Mouse (Mus musculus) megakaryocyte progenitor cell, adult 5-6 weeks (primary cell): Measurements from ENCODE around the gene Cdkl4. TPM values are rescaled to one million over a fixed set of nuclear protein-coding genes. Genes with fewer than 3 reads are reported as not detected.
A peak's percentile ranks its signal among the peaks of the same experiment; 100 is the strongest.
"Not testable (repeated sequence)": the region's sequence is repeated elsewhere in the genome, so short reads cannot be mapped to it uniquely, and the experiment has no call there.

Experiments used
- ATAC-seq: replicated peaks from 2 replicates; pipeline ENCODE4 v1.8.0; 2016; ENCODE audit warnings: mild to moderate bottlenecking, moderate TSS enrichment, inconsistent platforms; ENCODE audit not compliant: poor library complexity
- total RNA-seq, 2 experiments: library from RNA; stranded (forward) in 1 of 2; stranded (reverse) in 1 of 2; fragments of 157-497, 149-512 nt in 1 of 2; fragments of 200-1000 nt in 1 of 2; gene quantifications; 2 replicates each; pipeline versions ENCODE4 v1.2.3 to v1.2.4; 2015 to 2017

Cdkl4 gene
- total RNA-seq, 2 experiments from 2014 or later: 0.47 to 0.75 TPM

- not testable (repeated sequence) for ATAC-seq
These were observed 13.6 kb downstream of the Cdkl4 start for GRCm38 (mm10) chr17:80563762-80564610.

DNA sequence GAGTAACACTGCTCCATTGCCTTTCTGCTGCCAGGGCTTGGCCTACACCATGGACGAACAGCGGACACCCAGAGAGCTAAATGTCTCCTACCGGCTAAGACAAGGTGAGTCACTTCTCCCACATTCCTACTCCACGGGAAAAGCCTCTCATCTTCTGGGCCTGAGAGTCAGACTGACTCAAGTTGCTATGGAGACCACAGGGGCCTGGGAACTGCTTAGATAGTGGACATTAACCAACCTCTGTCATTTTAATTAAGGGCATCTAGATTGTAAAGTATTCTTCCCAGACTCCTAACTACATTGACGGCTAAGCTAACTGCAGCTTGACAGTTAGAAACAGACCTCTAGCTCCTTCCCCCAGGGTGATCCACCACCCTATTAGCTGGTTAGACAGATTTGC is 14.8 kb downstream of the Cdkl4 start:
- no peak for ATAC-seq

- ATAC-seq: peak; percentile 81
These were observed 16.8 kb downstream of the Cdkl4 start for GRCm38 (mm10) chr17:80560669-80561401.

DNA sequence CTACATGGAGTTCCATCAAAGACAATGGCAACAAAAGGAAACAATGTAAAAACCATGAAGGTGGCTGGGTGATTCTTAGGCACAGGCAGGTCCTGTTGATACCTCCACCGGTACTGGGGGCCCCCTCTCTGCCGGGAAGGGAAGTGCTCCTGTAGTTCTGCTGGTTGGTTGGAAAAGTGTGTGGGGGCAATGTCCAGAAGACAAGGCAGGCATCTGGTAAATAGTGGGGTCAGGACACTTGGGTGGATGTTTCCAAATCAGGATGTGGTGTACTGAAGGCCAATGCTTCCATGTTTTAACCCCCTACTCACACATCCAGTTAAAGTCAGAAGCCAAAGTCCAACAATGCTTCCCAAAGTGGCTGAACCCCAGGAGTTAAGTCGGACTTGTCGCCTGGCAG is 17.9 kb downstream of the Cdkl4 start:
- ATAC-seq: peak; percentile 37

DNA sequence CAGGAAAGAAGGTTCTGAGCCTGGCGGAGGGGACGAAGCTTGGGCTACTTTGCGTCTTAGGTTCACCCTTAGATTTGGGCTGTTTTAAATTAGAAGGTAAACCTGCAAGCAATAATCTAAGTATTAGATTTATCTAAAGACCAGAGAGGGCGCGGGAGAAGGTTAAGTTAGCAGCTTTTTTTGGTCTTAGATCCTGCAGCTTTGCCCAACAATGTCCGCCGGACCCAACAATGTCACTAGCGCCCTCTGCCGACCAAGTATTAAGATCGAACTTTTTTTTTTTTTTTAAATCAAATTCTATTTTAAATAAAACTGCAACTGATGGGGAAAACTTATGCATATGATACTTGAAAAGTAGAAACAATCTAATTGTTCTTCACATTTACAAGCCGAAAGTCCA is 18.6 kb downstream of the Cdkl4 start:
- ATAC-seq: peak; percentile 43; the same call in 1 of the 2 replicates

- ATAC-seq: no peak
These were observed 19.0 kb downstream of the Cdkl4 start for GRCm38 (mm10) chr17:80558583-80558982.

- ATAC-seq: no peak
These were observed 20.2 kb downstream of the Cdkl4 start for GRCm38 (mm10) chr17:80557461-80557860.

- peak; percentile 91 for ATAC-seq
These were observed 24.0 kb downstream of the Cdkl4 start for GRCm38 (mm10) chr17:80553318-80554270.

DNA sequence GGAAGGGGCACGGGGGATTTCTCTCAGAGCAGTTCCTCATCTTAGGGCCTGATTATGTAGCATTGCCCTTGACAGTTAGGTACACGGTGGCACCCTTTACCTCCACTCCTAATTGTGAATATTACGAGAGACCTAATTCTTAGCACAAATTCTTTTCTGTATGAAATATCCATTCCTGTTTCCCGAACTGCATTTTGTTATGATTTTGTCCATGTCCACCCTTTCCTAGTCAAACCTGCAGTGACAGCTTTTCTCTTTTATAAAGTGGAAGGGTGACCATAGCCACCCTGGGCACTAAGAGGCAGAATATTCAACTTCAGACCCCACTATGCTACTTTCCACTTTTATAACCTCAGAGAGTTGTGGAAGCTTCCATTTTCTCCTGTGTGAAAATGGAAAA is 25.0 kb downstream of the Cdkl4 start:
- no peak for ATAC-seq

DNA sequence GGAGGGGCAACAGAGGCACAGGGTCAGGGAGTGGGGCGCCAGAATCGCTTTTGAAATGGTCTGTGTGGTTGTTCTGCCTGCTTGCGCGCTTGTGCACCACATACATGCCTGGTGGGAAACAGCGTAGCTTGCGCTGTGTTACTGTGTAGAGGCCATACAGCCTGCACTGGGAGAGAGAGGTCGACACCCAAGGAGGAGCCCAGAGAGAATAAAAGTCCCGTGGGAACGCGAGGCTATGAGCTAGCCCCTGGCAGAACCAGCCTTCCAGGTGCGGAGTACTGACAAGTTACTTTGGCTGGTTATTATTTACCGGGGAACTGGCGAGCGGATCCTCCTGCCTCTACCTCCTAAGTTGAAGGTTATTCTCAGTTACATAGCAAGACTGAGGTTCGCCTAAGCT is 26.6 kb downstream of the Cdkl4 start:
- ATAC-seq: no peak

- no peak for ATAC-seq
These were observed 30.8 kb downstream of the Cdkl4 start for GRCm38 (mm10) chr17:80546846-80547245.

DNA sequence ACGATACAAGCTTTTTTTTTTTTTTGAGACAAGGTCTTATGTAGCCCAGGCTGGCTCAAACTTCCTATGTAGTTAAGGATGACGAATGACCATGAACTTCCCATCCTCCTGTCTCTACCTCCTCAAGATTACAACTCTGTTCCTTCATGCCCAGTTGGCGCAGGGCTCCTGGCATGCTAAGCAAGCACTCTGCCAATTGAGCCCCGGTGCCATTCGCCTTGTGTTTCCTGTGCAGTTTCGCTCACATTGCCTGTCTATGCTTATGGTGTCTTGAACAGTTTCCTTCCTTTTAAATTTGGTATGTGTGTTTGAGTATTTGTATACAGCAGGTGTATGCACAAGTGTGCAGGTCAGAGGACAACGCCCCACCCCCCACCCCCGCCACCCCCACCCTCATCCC is 31.4 kb downstream of the Cdkl4 start:
- no peak for ATAC-seq

DNA sequence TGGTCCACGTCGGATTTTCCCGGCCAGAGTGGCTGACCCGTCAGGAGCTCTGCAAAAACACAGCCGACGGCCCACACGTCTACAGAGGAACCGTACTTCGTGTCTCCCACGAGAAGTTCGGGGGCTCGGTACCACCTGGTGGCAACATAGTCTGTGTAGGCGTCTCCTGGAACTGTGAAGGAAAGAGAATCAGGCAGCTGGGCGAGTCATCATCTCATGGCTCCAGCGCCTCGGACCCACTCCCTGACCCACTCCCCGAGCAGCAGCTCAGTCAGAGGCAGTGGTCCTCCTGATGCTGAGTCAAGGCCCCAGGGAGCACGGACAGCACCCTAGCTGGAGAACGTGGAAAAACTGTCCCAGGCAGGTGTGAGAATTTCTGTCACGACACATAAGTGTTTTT is 34.0 kb downstream of the Cdkl4 start:
- no peak for ATAC-seq

DNA sequence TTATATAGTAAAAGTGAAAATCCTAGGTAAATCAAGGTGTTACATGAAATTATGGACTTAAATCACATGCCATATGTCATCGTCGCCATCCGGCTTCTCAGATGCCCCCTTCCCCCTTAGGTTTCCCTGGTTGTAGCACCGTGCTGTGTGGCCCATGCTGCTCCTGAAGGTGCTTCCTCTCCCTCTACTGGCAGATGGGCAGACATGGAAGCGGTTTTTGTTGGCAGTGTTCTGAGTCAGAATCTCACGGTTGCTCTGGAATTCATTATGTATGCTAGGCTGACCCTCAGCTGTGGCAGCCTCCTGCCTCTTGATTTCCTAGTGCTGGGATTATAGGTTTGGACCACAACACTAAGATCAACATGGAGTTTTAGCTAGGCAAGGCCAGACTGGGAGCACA is 40.5 kb downstream of the Cdkl4 start:
- peak; percentile 48; the same call in 1 of the 2 replicates for ATAC-seq

DNA sequence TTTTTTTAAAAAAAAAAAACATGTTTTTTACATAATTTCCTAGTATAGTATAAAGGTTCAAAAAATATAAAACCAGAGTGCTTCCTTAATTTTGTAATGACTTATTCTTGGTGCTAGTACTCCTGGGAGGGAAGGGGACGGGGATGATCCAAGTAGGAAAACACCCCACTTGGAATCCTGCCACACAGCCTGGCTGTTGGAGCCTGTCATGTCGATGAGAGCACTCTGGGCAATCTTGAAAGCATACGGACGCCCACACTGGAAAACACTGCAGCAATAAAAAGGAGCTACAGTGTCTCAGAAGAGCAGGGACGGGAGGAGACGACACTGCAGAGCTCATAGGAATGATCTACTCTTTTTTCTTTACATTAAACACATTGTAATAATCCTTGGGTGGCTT is 42.0 kb downstream of the Cdkl4 start:
- no peak for ATAC-seq

GRCm38 (mm10) chr17:80531351-80531750 is 46.3 kb downstream of the Cdkl4 start:
- not testable (repeated sequence) for ATAC-seq

DNA sequence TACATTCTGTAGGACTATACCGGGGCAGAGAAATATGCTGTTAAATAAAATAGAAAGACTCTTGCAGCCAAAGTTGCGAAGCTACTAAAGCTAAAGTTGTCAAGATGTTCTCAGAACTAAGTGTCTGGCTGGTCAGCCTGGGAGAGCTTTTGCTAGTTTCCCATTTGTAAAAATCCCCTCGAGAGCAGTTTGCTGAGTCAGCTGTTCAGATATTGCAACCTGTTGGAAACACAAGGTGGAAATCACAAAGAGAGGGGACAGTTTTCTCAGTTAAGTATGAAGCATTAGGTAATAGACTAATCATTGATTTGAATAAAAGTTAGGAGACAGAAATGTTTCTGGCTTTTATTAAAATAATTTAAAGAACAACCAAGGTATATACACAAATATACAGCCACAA is 54.4 kb downstream of the Cdkl4 start:
- no peak for ATAC-seq

DNA sequence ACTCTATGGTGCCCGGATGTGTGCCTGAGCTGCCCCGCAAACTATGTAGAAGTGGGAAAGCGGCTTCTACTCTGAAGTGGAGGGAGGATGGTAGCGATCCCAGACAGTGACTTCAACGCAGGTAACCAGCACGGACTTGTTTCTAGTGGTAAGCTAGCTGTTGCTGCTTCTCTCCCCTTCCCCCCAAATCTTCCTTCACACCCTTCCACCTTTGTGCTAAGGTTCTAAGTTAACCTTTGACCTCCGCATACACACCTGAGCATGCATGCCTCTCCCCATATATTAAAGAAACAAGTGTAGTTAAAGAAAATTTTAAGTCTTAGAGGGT is 55.4 kb downstream of the Cdkl4 start:
- no peak for ATAC-seq

GRCm38 (mm10) chr17:80521521-80522228 is 55.9 kb downstream of the Cdkl4 start:
- ATAC-seq: no peak

GRCm38 (mm10) chr17:80520537-80520936 is 57.1 kb downstream of the Cdkl4 start:
- ATAC-seq: no peak

DNA sequence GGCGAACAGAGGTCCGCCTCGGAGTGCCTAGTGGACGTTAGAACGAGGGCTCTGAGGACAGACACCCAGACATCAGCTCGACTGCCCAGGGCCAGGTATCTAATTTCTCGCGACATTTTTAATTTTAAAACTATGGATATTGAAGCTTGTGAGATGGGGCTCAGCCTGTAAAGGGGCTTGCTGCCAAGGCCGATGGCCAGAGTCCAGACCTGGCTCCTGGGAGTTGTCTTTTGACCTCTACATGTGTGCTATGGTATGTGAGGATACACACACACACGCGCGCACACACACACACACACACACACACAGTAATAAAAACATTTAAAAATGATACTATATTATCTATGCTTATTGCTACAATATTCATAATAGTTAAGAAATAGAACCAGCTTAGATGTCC is 58.8 kb downstream of the Cdkl4 start:
- ATAC-seq: no peak
